Comparison of ENCODE assay signal across 9 mouse cellular contexts in genomic region chr2:57113431-57113830, GRCm38 (mm10). TPM values are rescaled to one million over a fixed set of nuclear protein-coding genes. Genes with fewer than 3 reads are reported as not detected.
DNase-seq lines count a peak whose midpoint lies in the region; ATAC-seq lines count a peak whose summit lies in the region.
"Had no signal": no experiment of that assay in that cellular context is flagged by ENCODE, and none has a peak within 500 bp of the region (broad histone marks: within the 10 kb centered on the region; RNA-seq: fewer than 3 reads in every experiment).

No protein-coding gene starts in this region.

- H3K4me2 ChIP-seq in heart, embryonic 11.5 days = peak overlapping the region; percentile 100
- H3K4me2 ChIP-seq in neural tube, embryonic 12.5 days (replicated peaks) = peak overlapping the region; percentile 90
- H3K4me2 ChIP-seq in liver, embryonic 13.5 days = peak overlapping the region; percentile 98

- WGBS in heart, embryonic 11.5 days (ENCODE audit: insufficient replicate concordance) = 20% methylated on average over 5 of the region's 5 CpGs
- 13% methylated on average over 5 of the region's 5 CpGs for WGBS in neural tube, embryonic 12.5 days
- WGBS in liver, embryonic 13.5 days (ENCODE audit: insufficient replicate concordance) = 33% methylated on average over 5 of the region's 5 CpGs

- no peak overlapping the region for H3K4me3 ChIP-seq in heart, embryonic 11.5 days (ENCODE audit: low read depth, low read length)
- H3K4me3 ChIP-seq in neural tube, embryonic 12.5 days = peak overlapping the region; percentile 79; the same call in 1 of the 2 replicates
- peak overlapping the region; percentile 74 for H3K4me3 ChIP-seq in liver, embryonic 13.5 days (replicated peaks)

- H3K27ac ChIP-seq in heart, embryonic 11.5 days (ENCODE audit: low read depth, low read length) = no peak overlapping the region
- H3K27ac ChIP-seq in neural tube, embryonic 12.5 days = no peak overlapping the region
- no peak overlapping the region for H3K27ac ChIP-seq in liver, embryonic 13.5 days

- H3K4me1 ChIP-seq in heart, embryonic 11.5 days (ENCODE audit: control insufficient read depth, insufficient read depth, low read length) = peaks cover 5% of the 10 kb centered on the region
- H3K4me1 ChIP-seq in neural tube, embryonic 12.5 days = peaks cover 37% of the 10 kb centered on the region
- H3K4me1 ChIP-seq in liver, embryonic 13.5 days (replicated peaks) = peaks cover 31% of the 10 kb centered on the region

- ATAC-seq in heart, embryonic 11.5 days (replicated peaks; ENCODE audit: insufficient number of reproducible peaks, low FRiP score, low TSS enrichment) = no peak
- ATAC-seq in neural tube, embryonic 12.5 days (ENCODE audit: low FRiP score, low read depth) = no peak
- ATAC-seq in liver, embryonic 13.5 days (ENCODE audit: low read depth) = no peak

- H3K9ac ChIP-seq in heart, embryonic 11.5 days (ENCODE audit: low read depth, low read length) = no peak overlapping the region
- no peak overlapping the region for H3K9ac ChIP-seq in neural tube, embryonic 12.5 days
- H3K9ac ChIP-seq in liver, embryonic 13.5 days = no peak overlapping the region

- peaks cover 52% of the 10 kb centered on the region for H3K27me3 ChIP-seq in heart, embryonic 11.5 days (ENCODE audit: control insufficient read depth, insufficient read depth, low read length)
- peaks cover 61% of the 10 kb centered on the region for H3K27me3 ChIP-seq in neural tube, embryonic 12.5 days (replicated peaks)
- peaks cover 74% of the 10 kb centered on the region for H3K27me3 ChIP-seq in liver, embryonic 13.5 days

- DNase-seq in heart, postnatal 36 days = no peak
- DNase-seq in neural tube, embryonic 10.5 days (ENCODE audit: extremely low spot score, low spot score) = no peak
- no peak for DNase-seq in liver, embryonic 13.5 days
- no peak for DNase-seq in thymus, adult 18-20 months
- DNase-seq in thymus, postnatal 25 days = no peak
- DNase-seq in adrenal gland, postnatal 36 days = no peak
- DNase-seq: thymus, postnatal 4 days had no signal

- H3K9me3 ChIP-seq in heart, embryonic 11.5 days (replicated peaks; ENCODE audit: control insufficient read depth, low read length) = no peaks in the 10 kb centered on the region
- no peaks in the 10 kb centered on the region for H3K9me3 ChIP-seq in neural tube, embryonic 12.5 days
- H3K9me3 ChIP-seq in liver, embryonic 13.5 days (replicated peaks) = no peaks in the 10 kb centered on the region

- intact Hi-C loops in heart, postnatal 36 days (cut with DNase I) = loop anchor here (10.0 kb wide), 1 partner anchor 741 kb away; no protein-coding TSS in a partner anchor

- H3K36me3 ChIP-seq in heart, embryonic 11.5 days (ENCODE audit: control insufficient read depth, insufficient read depth, low read length) = no peaks in the 10 kb centered on the region
- H3K36me3 ChIP-seq in neural tube, embryonic 12.5 days = no peaks in the 10 kb centered on the region
- no peaks in the 10 kb centered on the region for H3K36me3 ChIP-seq in liver, embryonic 13.5 days

RNA-seq across cellular contexts. Expression of gene Nr4a2, which starts 10.4 kb away (rescaled TPM):
- polyA plus RNA-seq in heart, embryonic 11.5 days (2014; fragmentation: Nextera tagmentation; extraction: Ambion mirVana) = 2.8 and 3.9 TPM in 2 replicates
- total RNA-seq in heart, postnatal 36 days (2021) = 1 to 10 TPM; 1.2 to 4.5 TPM
- 20.7 and 21.0 TPM in 2 replicates for polyA plus RNA-seq in neural tube, embryonic 12.5 days (2016; fragmentation: Nextera tagmentation; extraction: Ambion mirVana)
- 0.29 and 0.49 TPM in 2 replicates for polyA plus RNA-seq in liver, embryonic 13.5 days (2015; fragmentation: Nextera tagmentation; extraction: Ambion mirVana)
- 10 to 100 TPM; 39.1 to 74.4 TPM for total RNA-seq in adrenal gland, postnatal 36 days (2021)
